Mouse (Mus musculus): ENCODE measurements at regions not wholly inside any gene's neighbourhood (a gene's known extent, or its start where the extent isn't known, plus 50 kb on each side); places are given as distances from the start of the nearest gene placed in this dataset.

GRCm38 (mm10) chr4:95234030-95234555, 182.1 kb upstream of the Jun start:
- DNase-seq = peak; percentile 46

DNA sequence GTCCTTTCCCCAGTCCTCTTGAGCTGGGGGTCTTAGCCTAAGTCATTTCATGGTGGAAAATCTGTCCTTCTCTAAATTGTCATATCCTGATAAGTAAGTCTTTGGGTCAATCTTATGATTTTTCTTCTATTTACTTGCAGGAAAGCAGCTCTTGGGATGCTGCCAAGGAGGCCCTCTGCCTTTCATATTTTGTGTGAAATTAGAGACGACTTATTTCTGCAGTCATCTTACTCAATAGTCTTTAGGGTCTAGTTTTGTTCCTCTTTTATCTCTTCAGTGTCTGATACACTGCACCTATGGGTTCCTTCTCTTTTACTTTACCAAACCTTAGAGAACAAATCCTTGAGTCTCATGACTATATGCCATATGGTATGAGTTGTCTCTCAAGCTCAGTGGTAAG, 196.0 kb upstream of the Jun start:
- DNase-seq = no peak

- DNase-seq = no peak
These were observed 197.0 kb upstream of the Jun start for GRCm38 (mm10) chr4:95249031-95249430.

DNA sequence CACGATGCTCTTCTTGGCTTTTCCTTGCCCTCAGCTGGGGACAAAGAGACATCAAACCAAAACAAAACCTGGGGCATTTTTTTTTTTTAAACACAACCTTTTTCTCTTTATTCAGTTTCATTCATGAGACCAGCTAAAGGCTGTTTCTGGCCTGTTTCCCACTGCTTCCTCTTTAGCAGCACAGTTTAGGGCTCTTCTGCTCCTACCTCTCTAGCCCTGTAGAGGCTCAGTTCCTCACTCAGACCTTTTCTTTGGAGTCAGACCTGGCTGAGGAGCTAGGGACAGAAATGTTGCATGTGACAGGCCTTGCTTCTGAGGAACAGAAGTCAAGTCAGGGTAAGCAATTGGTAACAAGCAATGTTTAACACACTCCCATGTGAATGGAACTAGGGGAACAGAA, 198.1 kb upstream of the Jun start:
- no peak for DNase-seq

- DNase-seq = no peak
These were observed 217.7 kb upstream of the Jun start for GRCm38 (mm10) chr4:95269766-95270165.

DNA sequence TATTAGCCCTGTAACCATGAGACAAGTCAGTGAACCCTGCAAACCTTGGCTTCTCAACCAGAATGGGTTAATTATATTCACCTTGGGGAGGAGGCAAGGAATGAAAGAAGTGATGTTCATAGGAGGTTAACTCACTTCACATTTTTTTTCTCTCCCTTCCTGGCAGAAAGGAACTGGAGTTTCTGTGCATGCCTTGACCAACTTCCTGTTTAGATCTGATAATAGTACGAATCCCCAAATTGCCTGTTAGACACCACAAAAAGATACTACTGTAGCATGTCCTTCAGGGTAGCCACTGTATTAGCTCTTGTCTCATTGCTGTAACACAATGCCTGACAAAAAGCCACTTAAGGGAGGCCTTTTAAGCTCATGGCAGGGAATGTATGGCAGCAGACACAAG, 218.4 kb upstream of the Jun start:
- DNase-seq = no peak

- DNase-seq = peak; percentile 30
These were observed 224.2 kb upstream of the Jun start for GRCm38 (mm10) chr4:95276231-95276630.

DNA sequence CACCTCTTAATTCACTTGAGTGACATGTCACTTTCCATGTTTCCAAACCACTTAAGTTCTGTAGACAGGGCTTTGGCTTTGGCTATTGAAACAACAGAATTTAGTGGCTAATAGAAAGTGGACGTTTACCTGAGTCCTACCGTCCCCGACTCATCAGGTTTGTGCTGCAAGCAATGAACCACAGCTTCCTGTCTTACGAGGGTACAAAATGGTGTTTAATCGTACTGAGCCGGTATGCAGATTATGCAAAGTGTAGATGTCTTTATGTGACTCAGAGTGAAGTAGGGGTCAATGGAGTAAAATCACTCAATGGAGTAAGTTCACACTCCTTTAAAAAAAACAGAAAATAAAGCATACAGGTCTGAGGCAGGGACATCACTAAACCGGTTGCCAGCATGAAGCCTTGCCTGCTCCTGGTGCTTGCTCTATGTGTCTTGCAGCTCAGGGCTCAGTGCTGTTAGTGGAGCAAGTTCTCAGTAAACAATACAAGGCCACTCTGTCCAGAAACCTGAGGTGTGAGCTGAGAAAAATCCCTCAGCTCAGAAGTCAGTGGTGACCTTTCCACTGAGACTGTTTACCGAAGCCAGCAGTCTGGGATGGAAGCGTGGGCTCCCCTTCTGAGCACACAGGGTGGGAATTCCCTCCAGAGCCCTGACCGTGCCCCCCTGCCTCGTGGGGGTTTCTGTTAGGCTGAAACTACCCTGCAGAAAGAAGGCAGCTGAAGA, 226.1 kb upstream of the Jun start:
- DNase-seq = no peak

GRCm38 (mm10) chr4:95278714-95279095, 226.7 kb upstream of the Jun start:
- DNase-seq = peak; percentile 77

DNA sequence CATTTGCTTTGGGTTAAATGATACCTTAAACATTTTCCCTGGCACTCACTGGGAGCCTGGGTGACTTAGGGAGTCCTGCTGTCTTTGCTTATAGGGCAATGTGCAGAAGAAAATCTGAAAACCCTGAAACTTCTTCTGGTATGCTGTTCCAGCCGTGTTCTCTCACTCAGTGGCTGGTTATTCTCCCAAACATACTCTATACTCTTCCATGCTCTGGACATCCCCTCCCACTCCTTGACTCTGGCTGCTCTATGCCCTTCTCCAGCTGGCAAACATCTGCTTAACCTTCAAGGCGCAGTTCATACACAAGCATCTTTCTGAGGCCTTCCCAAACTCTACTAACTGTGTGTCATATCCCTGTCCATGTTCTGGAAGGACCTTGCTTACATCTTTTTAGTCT, 227.2 kb upstream of the Jun start:
- no peak for DNase-seq

GRCm38 (mm10) chr4:95282083-95282482, 230.1 kb upstream of the Jun start:
- DNase-seq = no peak

DNA sequence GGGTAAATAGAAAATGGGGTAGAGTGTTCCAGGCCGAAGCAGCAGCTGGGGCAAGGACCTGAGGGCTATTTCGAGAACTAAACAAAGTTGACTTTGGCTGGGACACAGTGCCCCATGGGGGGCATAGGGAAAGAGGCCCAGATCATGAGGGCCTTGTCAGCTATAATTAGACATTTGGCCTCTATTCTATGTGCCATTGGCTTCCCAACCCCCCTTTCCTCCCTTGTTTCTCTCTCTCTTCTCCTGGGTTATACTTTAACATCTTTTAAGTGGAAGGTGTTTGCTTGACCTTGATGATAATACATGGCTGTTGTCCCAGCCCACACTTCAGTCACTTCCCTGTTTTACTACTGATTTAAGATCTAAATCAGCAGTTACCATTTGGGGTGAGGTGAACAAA, 231.8 kb upstream of the Jun start:
- DNase-seq = peak; percentile 57

GRCm38 (mm10) chr4:95284192-95284591, 232.2 kb upstream of the Jun start:
- no peak for DNase-seq

- no peak for DNase-seq
These were observed 232.7 kb upstream of the Jun start for GRCm38 (mm10) chr4:95284696-95285095.

DNA sequence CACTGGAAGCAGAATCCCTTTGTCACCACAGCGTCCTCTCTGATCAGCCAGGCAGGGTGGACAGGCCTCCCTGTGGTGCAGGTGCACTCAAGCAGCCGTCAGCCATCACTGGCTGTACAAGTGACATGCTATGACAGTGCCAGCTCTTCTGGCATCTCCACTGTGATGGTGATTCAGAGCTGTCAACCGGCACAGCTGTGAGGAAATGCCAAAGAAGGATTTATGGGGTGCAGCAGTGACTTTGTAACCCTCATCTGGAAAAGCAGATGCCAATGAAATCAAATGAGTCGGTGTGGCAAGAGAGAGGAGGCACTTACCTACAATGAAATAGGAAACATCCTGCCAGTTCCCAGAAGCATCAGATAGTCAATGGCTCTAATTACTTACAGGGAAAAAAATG, 238.3 kb upstream of the Jun start:
- no peak for DNase-seq

- DNase-seq = no peak
These were observed 242.1 kb upstream of the Jun start for GRCm38 (mm10) chr4:95294110-95294509.

- DNase-seq = no peak
These were observed 249.9 kb upstream of the Jun start for GRCm38 (mm10) chr4:95301907-95302306.

- no peak for DNase-seq
These were observed 251.3 kb upstream of the Jun start for GRCm38 (mm10) chr4:95303337-95303736.

DNA sequence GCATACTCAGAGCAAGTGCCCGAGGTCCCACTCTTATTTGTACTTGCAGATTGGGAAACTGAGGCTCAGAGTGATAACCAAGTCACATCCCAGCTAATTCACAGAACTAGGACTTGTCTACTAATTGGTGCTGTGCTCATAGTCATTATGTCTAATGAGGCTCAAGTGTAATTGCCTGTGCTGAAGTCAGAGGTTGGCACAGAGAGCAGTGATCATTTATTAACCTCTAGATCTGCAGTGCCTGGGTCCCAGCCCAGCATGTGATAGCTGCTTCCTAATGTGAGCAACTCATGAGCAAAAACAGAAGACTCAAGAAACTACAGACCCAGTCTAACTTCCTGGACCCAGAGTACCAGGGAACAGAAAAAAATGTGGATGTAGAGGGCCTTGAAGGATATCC, 252.0 kb upstream of the Jun start:
- DNase-seq = peak; percentile 68

DNA sequence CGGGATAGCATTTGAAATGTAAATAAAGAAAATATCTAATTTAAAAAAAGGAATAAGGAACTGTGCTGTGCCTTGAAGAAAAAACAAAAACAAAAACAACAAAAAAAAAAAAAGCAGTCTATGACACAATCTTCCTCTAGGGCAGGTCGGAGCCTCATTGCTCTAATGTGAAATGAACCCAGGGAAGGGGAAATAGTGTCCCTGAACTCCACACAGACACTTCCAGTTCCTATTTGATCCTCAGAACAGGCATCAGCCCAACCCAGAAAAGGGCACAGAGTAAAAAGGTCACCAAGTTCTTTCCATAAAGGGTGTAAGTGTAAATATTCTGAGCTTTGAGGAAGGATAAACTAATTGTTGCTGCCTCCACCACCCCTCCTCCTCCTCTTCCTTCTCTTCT, 250.2 kb upstream of the Fggy start:
- no peak for DNase-seq

GRCm38 (mm10) chr4:95308469-95308895, 248.8 kb upstream of the Fggy start:
- no peak for DNase-seq

DNA sequence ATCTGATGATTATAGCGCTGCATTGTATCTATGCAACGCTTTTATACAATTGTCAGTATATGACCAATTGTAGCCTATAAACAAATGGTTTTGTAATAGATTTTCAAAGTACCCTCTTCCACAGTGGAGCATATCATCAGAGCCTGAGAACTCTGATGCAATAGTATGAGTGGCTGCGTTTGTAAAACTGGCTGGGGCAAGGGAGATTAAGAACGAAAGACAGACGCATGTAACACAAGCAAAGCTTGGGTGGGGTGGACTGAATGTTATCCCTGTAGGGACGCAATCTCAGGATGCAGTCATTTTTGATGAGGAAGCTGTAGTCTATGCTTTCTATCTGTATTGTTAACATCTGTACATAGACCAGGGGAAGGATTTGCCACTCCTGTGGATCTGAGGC, 246.9 kb upstream of the Fggy start:
- DNase-seq = no peak

GRCm38 (mm10) chr4:95317821-95318290, 239.5 kb upstream of the Fggy start:
- DNase-seq = peak; percentile 62

DNA sequence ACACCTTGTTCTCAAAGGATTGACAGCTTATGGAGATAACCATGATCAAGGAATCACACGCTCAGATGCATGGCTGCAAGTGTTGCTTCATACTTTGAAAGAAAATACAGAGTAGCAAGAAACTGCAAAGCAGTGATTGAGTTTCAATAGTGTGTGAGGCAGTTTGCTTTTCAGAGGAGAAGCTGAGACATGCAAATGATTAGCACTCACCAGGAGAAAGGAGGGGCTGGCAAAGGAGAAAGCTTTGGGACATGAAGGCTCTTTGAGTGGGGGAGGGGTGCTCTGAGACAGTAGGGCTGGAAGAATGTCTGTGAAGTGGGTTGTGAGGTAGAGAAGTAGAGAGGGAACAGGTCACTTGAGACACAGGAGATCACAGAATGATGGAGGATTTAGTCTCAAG, 238.7 kb upstream of the Fggy start:
- DNase-seq = no peak

GRCm38 (mm10) chr4:95319036-95319435, 238.3 kb upstream of the Fggy start:
- DNase-seq = no peak

All from kidney, postnatal 14 days (tissue).